Mouse (Mus musculus) forebrain, embryonic 14.5 days (tissue): ENCODE measurements around the gene Dyrk1a. TPM values are rescaled to one million over a fixed set of nuclear protein-coding genes. Genes with fewer than 3 reads are reported as not detected.
A peak's percentile ranks its signal among the peaks of the same experiment; 100 is the strongest.
"Not testable (repeated sequence)": the region's sequence is repeated elsewhere in the genome, so short reads cannot be mapped to it uniquely, and the experiment has no call there.

Experiments used
- ATAC-seq: fragments of 200-750 bp; cut with Nextera tagmentation; 2 replicates; pipeline ENCODE4 v1.8.0; 2017; ENCODE audit warnings: mild to moderate bottlenecking, moderate library complexity
- DNase-seq: peaks from one replicate; pipeline ENCODE4 v3.0.0-alpha.2; 2015; ENCODE audit warnings: low spot score
- H3K27ac ChIP-seq: fragments of 300-500 bp; sonication (generic); 2 replicates; pipeline ENCODE4 v1.5.1; 2014; ENCODE audit warnings: low read depth, mild to moderate bottlenecking, control low read depth, low read length, moderate library complexity
- H3K27me3 ChIP-seq: fragments of 300-500 bp; sonication (generic); replicated peaks from 2 replicates; pipeline ENCODE4 v1.6.1; 2014; ENCODE audit warnings: low read length, control low read depth, mixed read lengths; ENCODE audit not compliant: control insufficient read depth, insufficient read depth
- H3K36me3 ChIP-seq: fragments of 300-500 bp; sonication (generic); 2 replicates; pipeline ENCODE4 v1.6.1; 2014; ENCODE audit warnings: low read length, control low read depth; ENCODE audit not compliant: control insufficient read depth, insufficient read depth
- H3K4me1 ChIP-seq: fragments of 300-500 bp; sonication (generic); 2 replicates; pipeline ENCODE4 v1.6.1; 2014; ENCODE audit warnings: antibody characterized with exemption, low read length, control low read depth; ENCODE audit not compliant: control insufficient read depth, insufficient read depth
- H3K4me2 ChIP-seq: fragments of 300-500 bp; sonication (generic); 2 replicates; pipeline ENCODE4 v1.6.1; 2014; ENCODE audit warnings: mild to moderate bottlenecking, control low read depth, low read length
- H3K4me3 ChIP-seq: fragments of 300-500 bp; sonication (generic); 2 replicates; pipeline ENCODE4 v1.5.1; 2014; ENCODE audit warnings: low read depth, low read length, control low read depth
- H3K9ac ChIP-seq: fragments of 300-500 bp; sonication (generic); 2 replicates; pipeline ENCODE4 v1.6.1; 2014; ENCODE audit warnings: mild to moderate bottlenecking, low read length, control low read depth, moderate library complexity
- H3K9me3 ChIP-seq: fragments of 300-500 bp; sonication (generic); replicated peaks from 2 replicates; pipeline ENCODE4 v1.6.1; 2016; ENCODE audit warnings: low read length, control low read depth, mixed read lengths; ENCODE audit not compliant: control insufficient read depth
- WGBS: fragments of 180-500 bp; shearing (Covaris S2); extraction: QIAGEN DNeasy Blood & Tissue Kit; methylation state at CpG from one replicate; pipeline ENCODE4 v1.1.7; 2014; 5-methylcytosine and 5-hydroxymethylcytosine counted together
- polyA plus RNA-seq: library from polyadenylated mRNA; unstranded; fragments of >200 nt; fragmentation: Nextera tagmentation; extraction: Ambion mirVana; gene quantifications from 2 replicates; pipeline ENCODE4 v1.2.1, GENCODE M21; 2014

Dyrk1a gene
- polyA plus RNA-seq, 1 experiment from 2014 or later: 15.6 TPM

GRCm38 (mm10) chr16:94683960-94684359 lies 114.2 kb downstream of the Dyrk1a start:
- Histone ChIP-seq H3K4me2 (no peak overlapping the region), H3K9me3 (no peaks in the 10 kb centered on the region), H3K36me3 (peaks cover 59% of the 10 kb centered on the region), H3K4me1 (no peaks in the 10 kb centered on the region), H3K27me3 (no peaks in the 10 kb centered on the region), H3K9ac (no peak overlapping the region), H3K4me3 (no peak overlapping the region), H3K27ac (no peak overlapping the region)
- ATAC-seq: no peak
- WGBS: 72% methylated on average over 4 of the region's 4 CpGs
- no peak for DNase-seq

GRCm38 (mm10) chr16:94693687-94694305 lies 124.0 kb downstream of the Dyrk1a start:
- DNase-seq (no peak), ATAC-seq (no peak)
- no peak overlapping the region for H3K4me3 ChIP-seq
- H3K9ac ChIP-seq: no peak overlapping the region
- peaks cover 66% of the 10 kb centered on the region for H3K36me3 ChIP-seq
- H3K4me1 ChIP-seq: no peaks in the 10 kb centered on the region
- H3K27ac ChIP-seq: no peak overlapping the region
- H3K9me3 ChIP-seq: no peaks in the 10 kb centered on the region
- no peaks in the 10 kb centered on the region for H3K27me3 ChIP-seq
- WGBS: 80% methylated on average over 4 of the region's 4 CpGs
- H3K4me2 ChIP-seq: no peak overlapping the region

- H3K27me3 ChIP-seq: no peaks in the 10 kb centered on the region
- DNase-seq: no peak
- H3K36me3 ChIP-seq: peaks cover 33% of the 10 kb centered on the region
- no peak overlapping the region for H3K9ac ChIP-seq
- H3K4me1 ChIP-seq: no peaks in the 10 kb centered on the region
- 81% methylated on average over 5 of the region's 5 CpGs for WGBS
- H3K4me2 ChIP-seq: no peak overlapping the region
- H3K4me3 ChIP-seq: no peak overlapping the region
- no peak for ATAC-seq
- peak overlapping the region; percentile 9; the same call in 1 of the 2 replicates for H3K27ac ChIP-seq
- no peaks in the 10 kb centered on the region for H3K9me3 ChIP-seq
Measured at GRCm38 (mm10) chr16:94697553-94697952, 127.7 kb downstream of the Dyrk1a start.

GRCm38 (mm10) chr16:94698234-94698633 lies 128.4 kb downstream of the Dyrk1a start:
- not testable (repeated sequence) for H3K4me1 ChIP-seq, H3K27me3 ChIP-seq, H3K4me2 ChIP-seq, H3K9ac ChIP-seq, H3K27ac ChIP-seq, H3K4me3 ChIP-seq, ATAC-seq, DNase-seq, H3K9me3 ChIP-seq
- peaks cover 26% of the 10 kb centered on the region for H3K36me3 ChIP-seq
- 89% methylated on average over 1 of the region's 1 CpGs for WGBS

- Histone ChIP-seq H3K4me2 (no peak overlapping the region), H3K36me3 (peaks cover 1% of the 10 kb centered on the region; the same call in 1 of the 2 replicates), H3K4me3 (no peak overlapping the region), H3K9me3 (no peaks in the 10 kb centered on the region), H3K27ac (no peak overlapping the region), H3K9ac (no peak overlapping the region), H3K27me3 (no peaks in the 10 kb centered on the region), H3K4me1 (no peaks in the 10 kb centered on the region)
- DNase-seq (no peak), ATAC-seq (no peak)
- WGBS: 81% methylated on average over 4 of the region's 4 CpGs
Measured at GRCm38 (mm10) chr16:94701141-94701540, 131.3 kb downstream of the Dyrk1a start.

- DNase-seq (no peak), ATAC-seq (no peak)
- no peaks in the 10 kb centered on the region for H3K27me3 ChIP-seq
- 94% methylated on average over 4 of the region's 4 CpGs for WGBS
- H3K4me3 ChIP-seq: no peak overlapping the region
- no peak overlapping the region for H3K27ac ChIP-seq
- no peaks in the 10 kb centered on the region for H3K9me3 ChIP-seq
- no peaks in the 10 kb centered on the region for H3K4me1 ChIP-seq
- H3K4me2 ChIP-seq: no peak overlapping the region
- no peaks in the 10 kb centered on the region for H3K36me3 ChIP-seq
- H3K9ac ChIP-seq: no peak overlapping the region
Measured at GRCm38 (mm10) chr16:94701971-94702370, 132.2 kb downstream of the Dyrk1a start.

GRCm38 (mm10) chr16:94713480-94714094 lies 143.8 kb downstream of the Dyrk1a start:
- ATAC-seq (peak; percentile 94), DNase-seq (peak; percentile 85)
- Histone ChIP-seq H3K27me3 (no peaks in the 10 kb centered on the region), H3K27ac (no peak overlapping the region), H3K36me3 (no peaks in the 10 kb centered on the region), H3K4me1 (0 out of 2 replicates have a peak, but pooled peaks cover 4% of the 10 kb centered on the region), H3K4me2 (peak overlapping the region; percentile 51), H3K4me3 (peak overlapping the region; percentile 15), H3K9ac (peak overlapping the region; percentile 45; the same call in 1 of the 2 replicates), H3K9me3 (no peaks in the 10 kb centered on the region)
- WGBS: 9% methylated on average over 25 of the region's 25 CpGs

- WGBS: 71% methylated on average over 14 of the region's 14 CpGs
- Histone ChIP-seq H3K4me3 (no peak overlapping the region), H3K4me2 (no peak overlapping the region), H3K36me3 (no peaks in the 10 kb centered on the region), H3K27me3 (no peaks in the 10 kb centered on the region), H3K27ac (no peak overlapping the region), H3K9me3 (no peaks in the 10 kb centered on the region), H3K9ac (no peak overlapping the region), H3K4me1 (0 out of 2 replicates have a peak, but pooled peaks cover 4% of the 10 kb centered on the region)
- ATAC-seq (no peak), DNase-seq (no peak)
Measured at GRCm38 (mm10) chr16:94714483-94714882, 144.7 kb downstream of the Dyrk1a start.

GRCm38 (mm10) chr16:94717051-94717450 lies 147.2 kb downstream of the Dyrk1a start:
- H3K4me3 ChIP-seq: no peak overlapping the region
- WGBS: 91% methylated on average over 11 of the region's 11 CpGs
- 0 out of 2 replicates have a peak, but pooled peaks cover 4% of the 10 kb centered on the region for H3K4me1 ChIP-seq
- H3K9ac ChIP-seq: no peak overlapping the region
- no peak overlapping the region for H3K4me2 ChIP-seq
- no peaks in the 10 kb centered on the region for H3K36me3 ChIP-seq
- ATAC-seq: no peak
- no peak for DNase-seq
- H3K27ac ChIP-seq: no peak overlapping the region
- no peaks in the 10 kb centered on the region for H3K27me3 ChIP-seq
- H3K9me3 ChIP-seq: no peaks in the 10 kb centered on the region
